Mouse (Mus musculus) heart, postnatal 0 days (tissue): ENCODE measurements around the gene Gm17482. TPM values are rescaled to one million over a fixed set of nuclear protein-coding genes. Genes with fewer than 3 reads are reported as not detected.
A peak's percentile ranks its signal among the peaks of the same experiment; 100 is the strongest.
"Not testable (repeated sequence)": the region's sequence is repeated elsewhere in the genome, so short reads cannot be mapped to it uniquely, and the experiment has no call there.

ENCODE experiments used
- ATAC-seq: fragments of 200-750 bp; cut with Nextera tagmentation; 2 replicates; pipeline ENCODE4 v1.8.0; 2017; ENCODE audit warnings: low read depth, moderate number of reproducible peaks, moderate library complexity; ENCODE audit not compliant: insufficient read depth
- DNase-seq: peaks from one replicate; pipeline ENCODE4 v3.0.0-alpha.2; 2016; ENCODE audit warnings: low spot score
- H3K27ac ChIP-seq: fragments of 300-500 bp; sonication (generic); 2 replicates; pipeline ENCODE4 v1.5.1; 2014; ENCODE audit warnings: low read depth, mild to moderate bottlenecking
- H3K27me3 ChIP-seq: fragments of 300-500 bp; sonication (generic); 2 replicates; pipeline ENCODE4 v1.6.1; 2014; ENCODE audit warnings: low read length, mixed read lengths; ENCODE audit not compliant: control insufficient read depth, insufficient read depth
- H3K36me3 ChIP-seq: fragments of 300-500 bp; sonication (generic); replicated peaks from 2 replicates; pipeline ENCODE4 v1.6.1; 2014; ENCODE audit warnings: low read length, mixed read lengths; ENCODE audit not compliant: control insufficient read depth, insufficient read depth
- H3K4me1 ChIP-seq: fragments of 300-500 bp; sonication (generic); 2 replicates; pipeline ENCODE4 v1.6.1; 2014; ENCODE audit warnings: antibody characterized with exemption; ENCODE audit not compliant: control insufficient read depth, insufficient read depth
- H3K4me2 ChIP-seq: fragments of 300-500 bp; sonication (generic); 2 replicates; pipeline ENCODE4 v1.6.1; 2014; ENCODE audit warnings: low read depth, mild to moderate bottlenecking, low read length, moderate library complexity
- H3K4me3 ChIP-seq: fragments of 300-500 bp; sonication (generic); 2 replicates; pipeline ENCODE4 v1.5.1; 2014; ENCODE audit warnings: low read depth, low read length
- H3K9ac ChIP-seq: fragments of 300-500 bp; sonication (generic); replicated peaks from 2 replicates; pipeline ENCODE4 v1.6.1; 2014; ENCODE audit warnings: low read depth, low read length, mixed read lengths
- H3K9me3 ChIP-seq: fragments of 300-500 bp; sonication (generic); replicated peaks from 2 replicates; pipeline ENCODE4 v1.6.1; 2016; ENCODE audit warnings: low read length; ENCODE audit not compliant: control insufficient read depth
- CTCF ChIP-seq: IDR thresholded peaks from 2 replicates; pipeline ENCODE4 v1.5.1; 2016; ENCODE audit warnings: antibody characterized with exemption, control low read depth, low read depth
- EP300 ChIP-seq: IDR thresholded peaks from 2 replicates; pipeline ENCODE4 v1.6.1; 2016; ENCODE audit warnings: antibody characterized with exemption, low read depth
- WGBS: fragments of 180-500 bp; shearing (Covaris S2); extraction: QIAGEN DNeasy Blood & Tissue Kit; methylation state at CpG from one replicate; pipeline ENCODE4 v1.1.7; 2014; 5-methylcytosine and 5-hydroxymethylcytosine counted together
- polyA plus RNA-seq: library from polyadenylated mRNA; unstranded; fragments of >200 nt; fragmentation: Nextera tagmentation; extraction: Ambion mirVana; gene quantifications from 2 replicates; pipeline ENCODE4 v1.2.1, GENCODE M21; 2015
- total RNA-seq: library from RNA; depleted of rRNA; stranded (reverse); fragments of >200 nt; gene quantifications from 2 replicates; pipeline ENCODE4 v1.2.3, GENCODE M21; 2014; ENCODE audit warnings: low replicate concordance

Gm17482 gene
- total and polyA plus RNA-seq, 2 experiments from 2014 or later, result not detected

- H3K27ac ChIP-seq, result peak overlapping the region; percentile 72
- no peak overlapping the region for H3K4me3 ChIP-seq
- TF ChIP-seq EP300, result no peak
- no peak for TF ChIP-seq CTCF
- ATAC-seq, result no peak
- DNase-seq, result no peak
- peaks cover 55% of the 10 kb centered on the region for H3K27me3 ChIP-seq
- H3K4me2 ChIP-seq, result no peak overlapping the region
- no peaks in the 10 kb centered on the region for H3K36me3 ChIP-seq
- WGBS, result 78% methylated on average over 7 of the region's 7 CpGs
- H3K4me1 ChIP-seq, result peaks cover 20% of the 10 kb centered on the region; the same call in 1 of the 2 replicates
- H3K9ac ChIP-seq, result no peak overlapping the region
- H3K9me3 ChIP-seq, result no peaks in the 10 kb centered on the region
Measured at GRCm38 (mm10) chr6:115239335-115239734, 12.2 kb downstream of the Gm17482 start.

GRCm38 (mm10) chr6:115240431-115240830, 13.3 kb downstream of the Gm17482 start:
- peak overlapping the region; percentile 7; the same call in 1 of the 2 replicates for H3K4me3 ChIP-seq
- 8% methylated on average over 2 of the region's 2 CpGs for WGBS
- not testable (repeated sequence) for H3K36me3 ChIP-seq, H3K9ac ChIP-seq, H3K9me3 ChIP-seq
- peak overlapping the region; percentile 73 for H3K27ac ChIP-seq
- peak overlapping the region; percentile 21; the same call in 1 of the 2 replicates for H3K4me2 ChIP-seq
- TF ChIP-seq EP300, result peak; percentile 80
- H3K4me1 ChIP-seq, result peaks cover 20% of the 10 kb centered on the region; the same call in 1 of the 2 replicates
- peaks cover 55% of the 10 kb centered on the region for H3K27me3 ChIP-seq
- DNase-seq (peak; percentile 21), ATAC-seq (peak; percentile 84)

- Histone ChIP-seq H3K4me1 (peaks cover 20% of the 10 kb centered on the region; the same call in 1 of the 2 replicates), H3K27me3 (peaks cover 58% of the 10 kb centered on the region), H3K36me3 (no peaks in the 10 kb centered on the region), H3K9me3 (no peaks in the 10 kb centered on the region), H3K9ac (no peak overlapping the region), H3K4me3 (no peak overlapping the region), H3K4me2 (peak overlapping the region; percentile 21; the same call in 1 of the 2 replicates), H3K27ac (peak overlapping the region; percentile 73)
- peak; percentile 47 for ATAC-seq
- 17% methylated on average over 3 of the region's 3 CpGs for WGBS
- DNase-seq, result peak; percentile 25
- TF ChIP-seq CTCF (no peak), EP300 (no peak)
Measured at GRCm38 (mm10) chr6:115241131-115241699, 14.1 kb downstream of the Gm17482 start.

GRCm38 (mm10) chr6:115241939-115242338, 14.8 kb downstream of the Gm17482 start:
- TF ChIP-seq CTCF, result no peak
- TF ChIP-seq EP300, result no peak
- Histone ChIP-seq H3K27ac (no peak overlapping the region; the same call in 1 of the 2 replicates), H3K9me3 (no peaks in the 10 kb centered on the region), H3K27me3 (peaks cover 56% of the 10 kb centered on the region), H3K4me2 (no peak overlapping the region), H3K9ac (no peak overlapping the region), H3K4me1 (peaks cover 20% of the 10 kb centered on the region; the same call in 1 of the 2 replicates), H3K4me3 (no peak overlapping the region), H3K36me3 (no peaks in the 10 kb centered on the region)
- ATAC-seq, result no peak
- 62% methylated on average over 3 of the region's 3 CpGs for WGBS
- no peak for DNase-seq

GRCm38 (mm10) chr6:115244222-115244621, 17.1 kb downstream of the Gm17482 start:
- no peak overlapping the region for H3K4me2 ChIP-seq
- no peak overlapping the region for H3K4me3 ChIP-seq
- peaks cover 66% of the 10 kb centered on the region for H3K27me3 ChIP-seq
- H3K27ac ChIP-seq, result no peak overlapping the region
- H3K4me1 ChIP-seq, result peaks cover 14% of the 10 kb centered on the region; the same call in 1 of the 2 replicates
- H3K9me3 ChIP-seq, result no peaks in the 10 kb centered on the region
- ATAC-seq (no peak), DNase-seq (no peak)
- WGBS, result 58% methylated on average over 2 of the region's 2 CpGs
- H3K36me3 ChIP-seq, result no peaks in the 10 kb centered on the region
- no peak overlapping the region for H3K9ac ChIP-seq
- TF ChIP-seq EP300 (no peak), CTCF (no peak)
